Mouse (Mus musculus) spleen, adult 2 months (tissue): ENCODE data around the gene Cnot8. TPM values are rescaled to one million over a fixed set of nuclear protein-coding genes. Genes with fewer than 3 reads are reported as not detected.

Experiments
- DNase-seq, 2 experiments: peaks; one replicate each; pipeline versions ENCODE4 v3.0.0 to v3.0.0-alpha.2; 2012 to 2021; ENCODE audit warnings: low spot score in 2 of 2, low read depth in 1 of 2
- H3K27ac ChIP-seq: fragments of 200-500 bp; 2 replicates; pipeline ENCODE4 v1.5.1; 2012; ENCODE audit warnings: low read length, inconsistent platforms; ENCODE audit not compliant: insufficient read depth
- H3K27me3 ChIP-seq: fragments of 200-500 bp; 2 replicates; pipeline ENCODE4 v1.6.1; 2012; ENCODE audit warnings: mild to moderate bottlenecking, moderate library complexity, low read length, inconsistent platforms; ENCODE audit not compliant: control insufficient read depth, insufficient read depth
- H3K36me3 ChIP-seq: fragments of 200-500 bp; 2 replicates; pipeline ENCODE4 v1.6.1; 2012; ENCODE audit warnings: mild to moderate bottlenecking, low read length, inconsistent platforms; ENCODE audit not compliant: control insufficient read depth, insufficient read depth
- H3K4me1 ChIP-seq: fragments of 200-500 bp; 2 replicates; pipeline ENCODE4 v1.6.1; 2011; ENCODE audit warnings: inconsistent platforms; ENCODE audit not compliant: control insufficient read depth, insufficient read depth, insufficient read length
- H3K4me3 ChIP-seq: fragments of 200-500 bp; 2 replicates; pipeline ENCODE4 v1.5.1; 2011; ENCODE audit warnings: mild to moderate bottlenecking, inconsistent platforms; ENCODE audit not compliant: insufficient read depth, insufficient read length; ENCODE audit errors: extremely low read depth
- CTCF ChIP-seq: fragments of 200-500 bp; IDR thresholded peaks from 2 replicates; pipeline ENCODE4 v1.5.1; 2011; ENCODE audit warnings: mild to moderate bottlenecking, inconsistent platforms; ENCODE audit not compliant: insufficient read depth, insufficient read length, insufficient replicate concordance; ENCODE audit errors: extremely low read depth
- POLR2A ChIP-seq: fragments of 200-500 bp; IDR thresholded peaks from 2 replicates; pipeline ENCODE4 v1.6.1; 2011; ENCODE audit warnings: low read depth, low read length, inconsistent platforms
- WGBS: fragments of 180-500 bp; shearing (Covaris S2); methylation state at CpG from one replicate; pipeline ENCODE4 v1.1.7; 2018; 5-methylcytosine and 5-hydroxymethylcytosine counted together
- polyA plus RNA-seq: library from polyadenylated mRNA; depleted of rRNA; stranded (reverse); fragments of >200 nt; gene quantifications from 2 replicates; pipeline ENCODE4 v1.2.3, GENCODE M21; 2012

The Cnot8 gene
- polyA plus RNA-seq, 1 experiment, result 41.1 TPM

GRCm38 (mm10) chr11:58081716-58082115, 22.2 kb upstream of the Cnot8 start:
- H3K27me3 ChIP-seq, result no peaks in the 10 kb centered on the region
- no peak for DNase-seq
- no peaks in the 10 kb centered on the region for H3K4me1 ChIP-seq
- TF ChIP-seq CTCF (no peak), POLR2A (no peak)
- no peaks in the 10 kb centered on the region for H3K36me3 ChIP-seq
- no peak overlapping the region for H3K27ac ChIP-seq
- WGBS, result 89% methylated on average over 6 of the region's 6 CpGs
- no peak overlapping the region for H3K4me3 ChIP-seq

GRCm38 (mm10) chr11:58092541-58092940, 11.4 kb upstream of the Cnot8 start:
- TF ChIP-seq CTCF, result no peak
- no peak for TF ChIP-seq POLR2A
- H3K27me3 ChIP-seq, result no peaks in the 10 kb centered on the region
- H3K36me3 ChIP-seq, result no peaks in the 10 kb centered on the region
- peak overlapping the region; percentile 36; the same call in 1 of the 2 replicates for H3K27ac ChIP-seq
- H3K4me1 ChIP-seq, result peaks cover 1% of the 10 kb centered on the region; the same call in 1 of the 2 replicates
- 15% methylated on average over 4 of the region's 4 CpGs for WGBS
- H3K4me3 ChIP-seq, result peak overlapping the region; percentile 15; the same call in 1 of the 2 replicates
- DNase-seq, result no peak

DNA sequence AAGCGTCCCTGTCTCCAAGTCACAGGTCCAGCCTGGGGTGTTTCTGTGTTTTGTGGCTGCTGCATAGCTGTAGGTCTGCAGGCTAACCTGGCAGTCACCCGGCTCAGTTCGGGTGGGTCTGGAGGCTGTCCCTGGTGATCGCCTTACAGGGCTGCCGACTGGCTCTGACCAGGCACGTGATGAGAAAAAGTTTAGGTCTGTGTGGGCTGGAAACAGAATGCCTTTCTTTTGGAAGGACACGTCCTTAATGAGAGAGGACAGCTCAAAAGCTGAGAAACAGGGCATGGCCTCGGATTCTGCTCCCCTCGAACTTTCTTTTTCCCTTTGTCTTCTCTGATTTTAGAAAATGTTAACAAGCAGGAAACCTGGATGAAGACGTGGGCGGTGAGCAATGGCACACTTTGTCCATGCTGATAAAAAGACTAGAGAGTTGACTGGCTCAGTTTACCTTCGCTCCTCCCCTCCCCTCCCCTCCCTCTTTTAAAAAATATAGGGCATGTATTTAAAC, 10.9 kb upstream of the Cnot8 start, which contains the start of gene Gm12248:
Gm12248 (minus strand) TSS at position 114 of the 508 bp plus-strand sequence.
- Histone ChIP-seq H3K4me1 (peaks cover 3% of the 10 kb centered on the region; the same call in 1 of the 2 replicates), H3K27ac (peak within 1 kb of the TSS; percentile 36; the same call in 1 of the 2 replicates), H3K36me3 (no peaks in the 10 kb centered on the region), H3K27me3 (no peaks in the 10 kb centered on the region), H3K4me3 (peak within 1 kb of the TSS; percentile 15; the same call in 1 of the 2 replicates)
- no peak for DNase-seq
- WGBS, result 36% methylated on average over 12 of the region's 12 CpGs
- TF ChIP-seq POLR2A (no peak), CTCF (no peak)

GRCm38 (mm10) chr11:58094766-58095165, 9.2 kb upstream of the Cnot8 start:
- no peak overlapping the region for H3K4me3 ChIP-seq
- WGBS, result 86% methylated on average over 4 of the region's 4 CpGs

DNA sequence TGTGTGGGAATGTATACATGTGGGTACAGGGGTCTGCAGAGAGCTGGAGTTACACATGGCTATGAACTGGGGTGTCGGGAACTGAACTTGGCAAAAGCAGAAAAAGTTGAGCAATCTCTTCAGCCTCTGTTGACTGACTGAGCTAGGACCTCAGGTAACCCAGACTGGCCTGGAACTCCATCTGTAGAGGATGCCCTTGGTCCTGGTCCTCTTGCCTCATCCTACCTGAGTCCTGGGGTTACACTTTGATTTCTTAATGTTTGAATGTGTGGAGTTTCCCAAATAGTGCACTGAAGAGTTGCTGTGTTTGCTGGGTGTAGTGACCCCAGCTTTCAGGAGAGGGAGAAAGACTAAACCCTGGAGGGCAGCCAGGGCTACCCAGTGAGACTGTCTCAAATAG, 8.4 kb upstream of the Cnot8 start:
- H3K27ac ChIP-seq, result no peak overlapping the region

More at GRCm38 (mm10) chr11:58094766-58095165, 9.2 kb upstream of the Cnot8 start:
- Histone ChIP-seq H3K27ac (no peak overlapping the region), H3K36me3 (no peaks in the 10 kb centered on the region), H3K27me3 (no peaks in the 10 kb centered on the region), H3K4me1 (peaks cover 3% of the 10 kb centered on the region; the same call in 1 of the 2 replicates)
- TF ChIP-seq POLR2A (no peak), CTCF (no peak)
- no peak for DNase-seq

GRCm38 (mm10) chr11:58096160-58096559, 7.8 kb upstream of the Cnot8 start:
- 15% methylated on average over 5 of the region's 5 CpGs for WGBS
- Histone ChIP-seq H3K4me1 (peaks cover 3% of the 10 kb centered on the region; the same call in 1 of the 2 replicates), H3K4me3 (no peak overlapping the region), H3K36me3 (no peaks in the 10 kb centered on the region), H3K27me3 (no peaks in the 10 kb centered on the region), H3K27ac (0 out of 2 replicates have a peak overlapping the region, but pooled peaks have one; percentile 9)
- DNase-seq, result peak; percentile 41 to 57
- TF ChIP-seq POLR2A (no peak), CTCF (no peak)

More for the DNA sequence above, 8.4 kb upstream of the Cnot8 start:
- peaks cover 3% of the 10 kb centered on the region; the same call in 1 of the 2 replicates for H3K4me1 ChIP-seq
- no peak overlapping the region for H3K4me3 ChIP-seq
- WGBS, result 89% methylated on average over 1 of the region's 1 CpGs
- no peaks in the 10 kb centered on the region for H3K27me3 ChIP-seq
- no peak for TF ChIP-seq CTCF
- TF ChIP-seq POLR2A, result no peak
- DNase-seq, result no peak
- H3K36me3 ChIP-seq, result no peaks in the 10 kb centered on the region

- WGBS, result 76% methylated on average over 20 of the region's 20 CpGs
- Histone ChIP-seq H3K36me3 (no peaks in the 10 kb centered on the region), H3K4me1 (peaks cover 3% of the 10 kb centered on the region; the same call in 1 of the 2 replicates), H3K27ac (peak overlapping the region; percentile 29; the same call in 1 of the 2 replicates), H3K4me3 (peak overlapping the region; percentile 55; the same call in 1 of the 2 replicates), H3K27me3 (no peaks in the 10 kb centered on the region)
- no peak for TF ChIP-seq CTCF
- no peak for TF ChIP-seq POLR2A
- no peak for DNase-seq
Observed at GRCm38 (mm10) chr11:58096821-58097620, 6.9 kb upstream of the Cnot8 start.
